Mouse (Mus musculus): ENCODE measurements around the gene Izumo4.

The Izumo4 gene

DNA sequence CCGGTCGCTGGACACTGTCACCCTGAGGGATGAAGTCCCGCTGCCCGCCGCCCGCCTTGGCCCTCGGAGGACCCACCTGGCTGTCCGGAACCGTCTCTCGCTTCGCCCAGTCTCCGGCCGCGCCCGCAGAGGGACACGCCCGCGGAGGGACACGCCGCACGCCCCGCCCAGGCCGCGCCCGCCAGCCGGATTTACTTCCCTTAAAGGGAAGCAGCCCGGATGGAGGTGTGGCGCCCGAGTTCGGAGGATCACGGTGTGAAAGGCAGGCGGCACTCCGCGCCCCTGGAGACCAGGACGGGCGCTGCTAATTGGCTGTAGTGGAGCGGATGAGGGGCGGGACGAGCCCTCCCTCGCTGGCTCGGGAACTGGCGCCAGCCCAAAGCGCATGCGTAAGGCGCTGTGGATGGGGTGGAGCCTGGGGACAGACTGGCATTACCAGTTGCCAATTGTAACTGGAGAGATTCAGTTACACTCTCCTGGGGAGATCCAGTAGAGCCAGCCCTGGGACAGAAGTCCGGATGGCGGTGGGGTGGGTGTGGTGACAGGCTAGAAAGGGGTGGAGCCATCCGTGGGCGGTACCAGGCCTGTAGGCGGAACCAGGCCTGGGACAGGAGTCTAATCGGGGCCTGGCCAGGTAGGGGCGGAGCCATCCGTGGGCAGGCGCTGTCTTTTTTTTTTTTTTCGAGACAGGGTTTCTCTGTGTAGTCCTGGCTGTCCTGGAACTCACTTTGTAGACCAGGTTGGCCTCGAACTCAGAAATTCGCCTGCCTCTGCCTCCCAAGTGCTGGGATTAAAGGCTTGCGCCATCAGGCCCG lies at the start of gene Izumo4, which contains the start of gene Mob3a:
TSS of gene Izumo4 (plus strand) at position 464 of the 815 bp plus-strand sequence.
TSS of gene Mob3a (minus strand) at position 257 of the 815 bp plus-strand sequence.
- peak; percentile 100 for DNase-seq (ENCODE audit: low spot score in 2 of 2)

DNA sequence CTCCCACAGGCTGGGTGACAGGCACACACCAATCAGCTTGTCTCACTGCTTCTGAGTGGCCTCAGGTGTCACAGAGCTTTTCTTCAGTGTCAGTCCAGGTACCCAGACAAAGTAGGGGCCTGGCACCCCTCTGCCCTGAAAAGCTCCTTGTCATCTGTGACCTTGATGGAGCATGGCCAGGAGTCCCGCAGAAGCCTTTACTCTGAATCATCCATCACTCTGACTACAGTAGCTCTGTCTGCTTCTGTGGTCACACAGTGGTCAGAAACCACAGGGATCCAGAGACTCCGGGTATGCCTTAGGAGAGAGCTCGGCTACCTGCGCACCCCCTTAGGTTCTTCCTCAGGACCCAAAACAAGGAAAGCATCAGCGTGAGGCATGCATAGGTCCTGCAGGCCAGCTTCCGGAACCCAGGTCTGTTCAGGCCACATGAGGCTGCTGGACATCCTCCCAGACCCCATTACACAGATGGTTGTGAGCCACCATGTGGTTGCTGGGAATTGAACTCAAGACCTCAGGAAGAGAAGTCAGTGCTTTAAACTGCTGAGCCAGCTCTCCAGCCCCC lies 48.7 kb upstream of the Izumo4 start:
- no peak for DNase-seq (ENCODE audit: low spot score in 2 of 2)

DNA sequence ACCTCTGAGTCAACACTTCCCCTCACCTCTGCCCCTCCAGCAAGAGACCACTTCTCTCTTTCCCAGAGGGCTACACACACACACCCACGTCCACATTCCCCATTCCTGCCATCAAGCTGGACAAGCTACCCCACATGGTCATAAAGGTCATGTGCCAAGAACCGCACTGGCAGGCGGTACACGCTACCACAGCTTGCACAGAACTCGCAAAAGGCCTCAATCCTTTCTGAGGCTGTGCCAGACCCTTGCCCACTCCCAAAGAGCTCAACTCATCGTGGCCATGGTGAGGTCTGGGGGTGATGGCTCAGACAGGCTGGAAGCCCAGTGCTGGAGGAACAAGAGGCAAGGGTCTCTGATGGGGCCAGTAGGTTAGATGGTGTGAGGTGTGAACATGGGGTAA lies 47.1 kb upstream of the Izumo4 start:
- no peak for DNase-seq (ENCODE audit: low spot score in 2 of 2)

DNA sequence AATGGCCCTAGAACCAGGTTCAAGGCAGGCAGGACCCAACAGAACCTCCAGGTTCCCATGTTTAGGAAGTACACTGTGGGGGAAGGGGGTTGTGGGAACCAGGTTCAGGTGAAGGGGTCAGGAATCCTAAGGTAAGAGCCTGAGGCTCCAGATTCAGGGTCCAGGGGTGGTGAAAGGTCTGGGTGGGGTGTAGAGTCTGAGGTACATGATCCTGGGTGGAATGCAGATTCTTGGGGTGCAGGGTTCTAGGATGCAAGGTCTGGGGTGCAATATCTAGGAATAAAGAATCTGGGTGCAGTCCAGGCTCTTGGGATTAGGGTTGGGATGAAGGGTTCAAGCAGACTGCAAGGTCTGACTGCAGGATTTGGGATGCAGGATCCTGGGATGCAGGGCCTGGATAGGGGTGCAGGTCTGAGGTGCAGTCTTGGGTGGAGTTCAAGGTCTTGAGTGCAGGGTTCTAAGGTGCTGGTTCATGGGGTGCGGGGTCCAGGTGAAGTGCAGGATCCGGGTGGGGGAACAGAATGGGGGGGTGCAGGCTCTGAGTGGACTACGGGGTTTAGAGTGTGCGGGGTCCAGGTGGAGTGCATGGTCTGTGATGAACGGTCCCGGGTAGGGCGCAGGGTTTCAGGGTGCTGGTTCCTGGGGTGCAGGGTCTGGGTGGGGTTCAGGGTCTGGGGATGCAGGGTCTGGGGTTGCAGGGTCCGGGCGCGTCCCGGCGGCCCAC lies 46.4 kb upstream of the Izumo4 start:
- DNase-seq (ENCODE audit: low spot score in 2 of 2) = no peak

DNA sequence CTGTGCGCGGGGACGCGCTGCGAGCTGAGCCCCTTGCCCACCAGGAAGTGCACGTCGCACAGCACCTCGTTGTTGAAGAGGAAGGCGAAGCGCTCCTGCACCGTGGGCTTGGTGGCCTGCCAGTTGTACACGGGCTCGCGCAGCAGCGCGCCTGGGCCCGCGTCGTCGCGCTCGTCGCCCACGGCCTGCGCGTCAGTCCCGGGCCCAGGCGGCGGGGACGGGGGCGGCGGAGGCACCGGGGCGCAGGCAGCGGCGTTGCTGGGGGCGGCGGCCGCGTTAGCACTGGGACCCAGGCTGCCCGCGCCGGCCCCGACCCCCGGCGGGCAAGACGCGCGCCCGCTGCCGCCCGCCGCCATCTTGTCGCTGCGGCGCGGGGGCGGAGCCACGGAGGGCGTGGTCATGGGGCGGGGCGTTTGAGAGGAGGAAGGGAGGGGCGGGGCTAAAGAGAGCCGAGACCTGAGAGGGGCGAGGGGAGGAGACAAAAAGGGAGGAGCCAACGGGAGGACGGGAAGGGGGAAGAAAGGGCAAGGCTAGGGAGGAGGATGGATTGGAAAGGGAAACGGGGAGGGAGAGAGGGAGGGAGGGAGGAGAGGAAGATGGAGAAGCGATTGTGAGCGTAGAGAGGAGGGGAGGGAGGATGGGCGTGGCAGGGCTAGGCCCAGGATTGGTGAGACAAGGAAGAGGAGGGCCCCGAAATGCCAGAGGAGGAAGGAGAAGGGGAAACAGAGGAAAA lies 45.7 kb upstream of the Izumo4 start:
- peak; percentile 91 to 94 for DNase-seq (ENCODE audit: low spot score in 2 of 2)

DNA sequence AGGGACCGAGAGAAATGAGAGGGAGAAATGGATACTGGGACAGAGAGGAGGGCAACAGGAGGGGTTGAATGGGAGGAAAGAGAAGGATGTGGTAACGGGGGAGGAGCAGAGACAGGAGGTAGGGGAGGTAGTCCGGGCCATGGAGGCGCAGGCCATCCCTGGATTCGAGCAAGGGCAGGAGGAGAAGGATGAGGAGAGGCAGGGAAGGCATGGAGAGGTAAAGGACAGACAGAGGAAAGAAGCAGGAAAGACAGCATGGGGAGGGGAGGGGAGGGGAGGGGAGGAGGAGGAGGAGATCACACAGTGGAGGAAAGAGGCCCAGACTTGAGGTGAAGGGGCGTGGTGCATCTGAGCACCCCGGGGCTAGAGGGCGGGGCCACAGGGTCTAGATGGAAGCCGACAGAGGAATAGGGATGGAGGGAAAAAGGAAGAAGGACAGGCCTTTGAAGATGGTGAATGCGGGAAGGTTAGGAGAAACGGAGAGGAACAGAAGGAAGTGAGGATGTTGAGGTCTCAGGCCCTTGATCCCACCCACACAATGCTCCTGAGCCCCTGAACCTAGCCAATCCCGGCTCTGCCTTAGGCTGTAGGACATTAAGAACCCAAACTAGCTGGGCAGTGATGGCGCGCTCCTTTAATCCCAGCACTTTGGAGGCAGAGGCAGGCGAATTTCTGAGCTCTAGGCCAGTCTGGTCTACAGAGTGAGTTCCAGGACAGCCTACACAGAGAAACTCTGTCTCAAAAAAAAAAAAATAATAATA lies 44.9 kb upstream of the Izumo4 start, which contains the start of gene Btbd2:
TSS of gene Btbd2 (minus strand) at position 209 of the 761 bp plus-strand sequence.
- DNase-seq (ENCODE audit: low spot score in 2 of 2) = peak in 1 of 2 experiments; percentile 52

DNA sequence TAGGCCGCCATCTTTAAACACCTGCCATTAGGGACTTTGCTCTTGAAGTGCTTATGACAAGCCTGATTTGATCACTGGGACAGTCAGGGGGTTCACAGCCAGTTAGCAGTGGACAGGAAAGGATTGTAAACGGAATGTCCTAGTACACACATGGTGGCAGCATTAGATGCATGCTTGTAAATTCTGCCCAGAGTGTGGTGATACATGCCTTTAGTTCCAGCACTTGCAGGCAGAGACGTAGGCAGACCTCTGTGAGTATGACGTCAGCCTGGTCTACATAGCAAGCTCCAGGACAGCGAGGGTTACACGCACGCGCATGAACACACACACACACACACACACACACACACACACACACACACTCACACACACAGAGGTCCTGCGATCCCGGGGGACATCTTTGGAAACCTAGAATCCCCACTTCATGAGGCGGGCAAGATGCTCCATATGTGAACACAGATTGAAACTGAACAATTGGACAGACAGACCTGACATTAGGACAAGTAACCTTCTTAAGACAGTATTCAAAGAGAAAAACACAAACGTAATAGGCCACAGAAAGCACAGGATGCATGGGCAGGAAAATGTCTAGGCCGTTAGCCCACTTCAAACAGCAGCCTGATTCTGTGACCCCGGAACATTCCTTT lies 43.7 kb upstream of the Izumo4 start:
- no peak for DNase-seq (ENCODE audit: low spot score in 2 of 2)

DNA sequence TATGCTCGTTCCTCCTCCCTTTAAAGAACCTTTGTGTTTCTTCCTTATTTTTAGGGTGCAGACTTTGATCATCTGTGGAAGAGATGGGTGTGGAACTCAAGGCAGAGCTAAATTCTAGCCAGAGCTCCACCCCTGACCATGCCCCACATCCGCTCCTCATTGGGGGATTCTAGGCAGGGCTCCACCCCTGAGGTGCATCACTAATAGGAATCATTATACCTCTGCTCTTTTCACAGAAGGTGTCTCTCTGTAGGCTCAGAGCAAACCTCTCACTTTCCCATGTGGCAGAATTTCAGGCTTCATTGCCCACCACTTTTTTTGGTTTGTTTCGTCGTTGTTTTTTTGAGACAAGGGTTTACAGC lies 43.2 kb upstream of the Izumo4 start:
- DNase-seq (ENCODE audit: low spot score in 2 of 2) = peak; percentile 66 to 76

DNA sequence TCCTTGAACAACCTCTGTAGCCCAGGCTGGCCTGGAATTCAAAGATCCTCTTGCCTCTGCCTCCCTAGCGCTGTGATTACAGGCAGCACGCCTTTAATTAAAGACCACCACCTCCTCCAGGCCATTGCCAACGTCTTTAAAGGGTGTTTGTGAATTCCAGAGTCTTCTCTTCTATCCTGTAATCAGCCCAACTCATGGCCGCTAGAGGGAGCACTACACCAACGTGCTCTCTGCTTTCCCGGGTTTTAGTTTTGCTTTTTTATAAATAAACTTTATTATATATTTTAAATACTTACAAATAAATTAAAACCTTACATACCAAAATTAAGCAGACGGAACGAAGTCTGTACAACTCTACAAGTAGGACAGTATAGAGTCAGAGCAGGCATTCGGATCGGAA lies 42.8 kb upstream of the Izumo4 start:
- peak; percentile 59 to 76 for DNase-seq (ENCODE audit: low spot score in 2 of 2)

DNA sequence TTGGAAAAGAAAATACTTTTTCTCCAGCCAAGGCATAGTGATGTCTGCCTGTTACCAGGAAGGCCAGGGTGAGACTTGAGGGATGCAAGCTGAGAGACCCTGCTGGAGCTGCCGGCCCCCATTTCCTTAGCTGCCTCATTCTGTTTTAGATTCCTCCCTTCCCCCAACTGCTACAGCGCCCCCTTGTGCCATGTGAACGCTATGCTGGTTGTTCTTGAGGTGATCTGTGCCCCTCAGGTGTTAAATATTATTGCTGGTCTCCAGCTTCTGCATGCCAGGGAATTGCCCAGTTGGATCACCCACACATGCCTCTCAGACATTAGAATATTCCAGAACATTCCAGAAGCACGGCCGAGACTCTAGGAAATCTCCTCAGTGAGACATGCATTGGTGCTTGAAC lies 40.8 kb upstream of the Izumo4 start:
- peak; percentile 67 to 70 for DNase-seq (ENCODE audit: low spot score in 2 of 2)

DNA sequence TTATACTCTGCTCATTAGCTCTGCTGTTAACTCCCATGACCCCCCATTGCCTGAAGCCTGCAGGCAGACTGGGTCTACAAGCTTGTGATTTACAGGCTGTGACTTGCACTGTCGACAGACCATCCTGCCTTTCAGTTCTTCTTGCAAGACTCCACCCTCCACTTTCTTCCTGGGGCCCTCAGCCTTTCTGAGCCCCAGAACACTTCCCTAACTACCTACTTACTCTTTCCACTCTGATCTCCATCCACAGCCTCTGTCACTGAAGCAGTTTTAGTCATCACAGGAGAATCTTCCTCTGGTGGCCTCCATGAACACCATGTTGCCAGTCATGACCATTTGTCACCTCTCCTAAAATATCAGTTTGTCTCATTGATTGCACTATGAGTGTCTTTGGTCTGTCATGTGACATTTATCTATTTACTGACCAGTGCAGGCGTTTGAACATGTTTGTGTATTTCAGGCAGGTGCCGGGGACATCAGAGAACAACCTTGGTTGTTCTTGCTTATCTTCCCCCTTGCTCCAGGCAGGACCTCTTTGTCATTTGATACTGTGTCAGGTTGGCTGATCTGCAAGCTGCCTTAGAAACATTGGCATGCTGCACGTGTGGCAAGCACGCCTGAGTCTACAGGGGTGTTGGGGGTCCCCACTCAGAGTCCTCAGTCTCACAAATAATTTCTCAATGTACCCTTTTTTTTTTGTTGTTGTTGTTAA lies 38.3 kb upstream of the Izumo4 start:
- DNase-seq (ENCODE audit: low spot score in 2 of 2) = peak; percentile 78 to 80

DNA sequence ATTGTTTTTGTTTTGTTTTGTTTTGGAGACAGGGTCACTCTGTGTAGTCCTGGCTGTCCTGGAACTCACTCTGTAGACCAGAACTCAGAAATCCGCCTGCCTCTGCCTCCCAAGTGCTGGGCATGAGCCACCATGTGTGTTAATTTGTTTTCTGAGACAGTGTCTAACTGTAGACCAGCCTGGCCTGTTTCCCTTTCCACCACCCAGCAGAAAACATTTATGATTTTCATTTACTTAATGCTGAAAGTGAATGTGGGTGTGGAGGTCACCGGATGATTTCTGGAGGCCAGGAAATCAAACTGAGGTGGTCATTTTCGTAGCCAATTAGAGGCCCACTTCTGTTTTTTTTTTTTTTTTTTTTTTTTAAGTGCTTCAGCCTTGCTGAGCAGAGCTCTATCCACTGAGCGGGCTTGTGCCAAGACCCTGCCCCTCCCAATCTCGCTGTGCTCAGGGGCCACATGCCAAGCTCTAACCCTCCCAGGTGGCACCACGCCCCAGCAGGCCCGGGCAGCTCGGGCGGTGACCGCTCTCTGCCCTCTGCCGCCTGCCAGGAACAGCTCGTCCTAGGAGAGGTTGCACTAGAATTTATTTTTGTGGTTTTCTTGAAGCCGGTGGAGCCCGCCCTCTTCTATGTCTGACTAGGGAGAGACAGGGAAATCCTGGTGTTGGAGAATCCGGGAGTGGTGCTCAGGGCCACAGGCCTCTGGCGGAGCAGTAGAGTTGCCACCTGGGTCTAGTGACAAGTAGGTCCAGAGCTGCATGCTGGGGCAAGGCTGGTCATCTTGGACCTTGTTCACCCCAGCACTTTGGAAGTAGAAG lies 37.6 kb upstream of the Izumo4 start:
- peak; percentile 71 to 75 for DNase-seq (ENCODE audit: low spot score in 2 of 2)

DNA sequence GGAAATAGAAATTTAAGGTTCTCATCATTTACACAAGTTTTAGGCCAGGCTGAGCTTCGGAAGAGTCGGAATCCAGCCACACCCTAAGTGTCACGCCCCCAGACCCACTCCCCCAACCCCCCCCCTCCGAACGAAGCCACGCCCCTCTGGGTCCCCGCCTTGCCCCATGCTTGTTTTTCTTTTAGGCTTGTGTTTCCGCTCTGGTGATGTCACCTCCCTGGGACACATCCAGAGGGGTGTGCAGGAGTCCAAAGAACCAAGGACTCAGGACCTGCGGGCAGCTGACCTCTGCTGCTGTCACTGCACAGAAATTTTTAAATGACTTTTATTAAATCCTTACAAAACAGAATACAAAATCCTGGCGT lies 37.0 kb upstream of the Izumo4 start:
- DNase-seq (ENCODE audit: low spot score in 2 of 2) = no peak

DNA sequence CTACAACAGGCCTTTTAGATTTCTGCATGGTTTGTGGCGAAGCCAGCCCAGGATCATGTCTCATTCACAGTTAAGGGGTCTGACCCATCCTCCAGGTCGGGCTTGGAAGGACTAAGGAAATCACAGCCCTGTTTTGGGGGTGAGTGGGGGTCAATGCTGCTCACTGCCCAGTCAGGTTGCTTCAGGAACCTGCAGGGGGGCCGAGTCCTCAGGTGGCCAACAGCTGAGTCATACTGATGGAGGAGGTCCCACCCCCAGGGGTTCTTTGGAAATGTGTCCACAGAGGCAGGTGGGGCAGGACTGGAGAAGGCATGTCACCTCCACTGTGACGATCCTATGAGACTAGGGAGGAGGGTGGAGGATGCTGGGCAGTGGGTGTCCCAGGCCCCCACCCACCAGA lies 36.5 kb upstream of the Izumo4 start:
- no peak for DNase-seq (ENCODE audit: low spot score in 2 of 2)

DNA sequence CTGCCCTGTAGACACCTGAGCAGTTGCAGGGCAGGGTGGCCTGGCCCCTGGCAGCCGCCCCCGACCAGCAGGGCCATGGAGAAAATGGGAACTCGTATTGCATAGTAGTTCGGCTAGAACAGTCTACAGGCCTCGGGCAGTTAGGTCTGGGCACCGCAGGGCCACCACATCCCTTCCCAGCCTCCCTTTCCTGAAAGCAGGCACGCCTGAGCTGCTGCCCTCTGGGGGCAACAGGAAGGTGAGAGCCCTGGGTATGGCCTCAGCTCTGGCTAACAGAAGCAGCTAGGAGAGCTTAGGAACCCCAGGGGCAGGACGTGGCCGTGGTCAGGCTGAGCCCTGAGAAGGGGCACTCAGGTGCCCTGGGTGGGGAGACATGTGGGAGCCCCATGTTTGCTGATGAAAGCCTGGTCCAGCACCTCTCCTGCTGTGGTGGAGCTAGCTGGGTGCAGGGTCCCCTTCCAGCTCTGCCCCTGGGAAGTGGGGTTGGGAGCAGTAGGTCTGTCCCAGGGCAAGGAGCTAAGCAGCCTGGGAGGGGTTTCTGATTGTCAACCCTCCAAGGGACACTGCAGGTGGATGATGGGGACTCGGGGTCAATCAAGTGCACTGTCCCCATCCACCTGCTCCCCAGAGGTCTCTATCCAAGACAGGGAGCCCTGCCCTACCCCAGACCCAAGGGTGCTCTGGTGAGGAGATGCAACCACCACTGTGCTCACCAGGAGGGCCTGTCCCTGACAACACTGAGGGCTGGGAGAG lies 35.8 kb upstream of the Izumo4 start:
- DNase-seq (ENCODE audit: low spot score in 2 of 2) = no peak

DNA sequence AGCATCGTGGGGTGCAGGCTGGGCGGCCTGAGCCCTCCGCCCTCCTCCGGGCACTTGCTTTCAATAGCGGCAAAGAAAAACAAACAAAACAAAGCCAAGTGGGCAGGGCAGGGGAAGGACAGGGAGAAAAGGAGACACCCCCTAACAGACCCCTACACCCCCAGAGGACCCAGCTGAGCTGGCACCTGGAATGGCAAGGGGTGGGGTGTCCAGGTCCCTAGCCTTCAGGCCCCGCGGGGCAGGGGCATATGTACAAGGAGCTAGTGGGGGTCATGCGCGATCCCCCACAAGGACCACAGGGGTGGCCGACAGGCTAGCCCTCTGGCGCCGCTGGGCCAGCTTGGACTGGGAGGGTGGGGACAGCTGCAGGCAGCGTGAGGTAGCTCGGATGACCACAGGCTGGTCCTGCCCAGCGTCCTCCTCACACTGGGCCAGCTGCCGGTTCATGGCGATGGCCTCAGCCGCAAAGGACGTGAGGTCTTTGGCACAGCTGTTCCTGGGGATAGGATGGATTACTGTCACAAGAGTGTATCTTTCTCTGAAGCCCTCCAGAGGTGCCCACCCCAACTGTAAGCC lies 35.1 kb upstream of the Izumo4 start:
- DNase-seq (ENCODE audit: low spot score in 2 of 2) = no peak

DNA sequence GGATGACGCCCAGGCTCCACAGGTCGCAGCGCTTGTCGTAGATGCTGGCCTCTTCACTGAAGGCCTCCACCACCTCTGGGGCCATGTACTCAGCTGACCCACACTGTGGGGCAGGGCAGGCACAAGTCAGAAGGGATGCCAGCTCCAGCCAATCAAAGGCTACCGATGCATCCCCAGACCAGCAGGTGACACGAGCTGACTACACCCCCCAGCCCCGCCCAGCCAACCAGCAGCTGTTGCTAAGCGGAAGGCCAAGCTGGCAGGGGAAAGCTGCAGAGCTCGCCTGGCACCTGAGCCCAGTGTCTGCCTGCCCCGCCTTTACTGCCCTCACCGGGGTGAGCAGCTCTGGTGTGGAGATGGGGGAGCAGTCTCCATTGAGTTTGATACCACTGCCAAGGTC lies 33.4 kb upstream of the Izumo4 start:
- DNase-seq (ENCODE audit: low spot score in 2 of 2) = peak in 1 of 2 experiments; percentile 64

DNA sequence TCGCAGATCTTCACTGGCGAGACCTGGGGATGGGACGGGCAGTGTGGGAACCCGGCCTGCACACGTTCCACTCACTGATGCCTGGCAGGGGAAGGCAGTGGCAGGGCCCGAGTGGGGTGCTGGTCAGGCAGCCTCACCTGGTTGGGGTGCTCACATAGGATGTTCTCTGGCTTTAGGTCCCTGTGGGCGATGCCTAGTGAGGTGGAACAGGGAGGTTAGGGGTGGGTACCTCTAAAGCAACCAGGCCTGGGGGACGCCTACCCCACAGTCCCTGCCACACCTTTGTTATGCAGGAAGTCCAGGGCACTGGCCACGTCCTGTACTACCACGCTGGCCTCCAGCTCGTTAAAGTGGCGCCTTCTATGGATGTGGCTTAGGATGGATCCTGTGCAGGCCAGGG lies 33.0 kb upstream of the Izumo4 start:
- DNase-seq (ENCODE audit: low spot score in 2 of 2) = peak; percentile 61 to 62
